Mouse (Mus musculus) cerebellum, adult 9-10 months (tissue): Measurements from ENCODE around the gene Col8a2.

Source experiments
- DNase-seq: peaks from one replicate; pipeline ENCODE4 v3.0.0; 2022

Col8a2 gene

GRCm38 (mm10) chr4:126286492-126286891, at the start of gene Col8a2:
Col8a2 (plus strand) TSS chr4:126286793.
- no peak for DNase-seq

- DNase-seq, result peak; percentile 27
Measured at GRCm38 (mm10) chr4:126237721-126238242, 48.8 kb upstream of the Col8a2 start.

DNA sequence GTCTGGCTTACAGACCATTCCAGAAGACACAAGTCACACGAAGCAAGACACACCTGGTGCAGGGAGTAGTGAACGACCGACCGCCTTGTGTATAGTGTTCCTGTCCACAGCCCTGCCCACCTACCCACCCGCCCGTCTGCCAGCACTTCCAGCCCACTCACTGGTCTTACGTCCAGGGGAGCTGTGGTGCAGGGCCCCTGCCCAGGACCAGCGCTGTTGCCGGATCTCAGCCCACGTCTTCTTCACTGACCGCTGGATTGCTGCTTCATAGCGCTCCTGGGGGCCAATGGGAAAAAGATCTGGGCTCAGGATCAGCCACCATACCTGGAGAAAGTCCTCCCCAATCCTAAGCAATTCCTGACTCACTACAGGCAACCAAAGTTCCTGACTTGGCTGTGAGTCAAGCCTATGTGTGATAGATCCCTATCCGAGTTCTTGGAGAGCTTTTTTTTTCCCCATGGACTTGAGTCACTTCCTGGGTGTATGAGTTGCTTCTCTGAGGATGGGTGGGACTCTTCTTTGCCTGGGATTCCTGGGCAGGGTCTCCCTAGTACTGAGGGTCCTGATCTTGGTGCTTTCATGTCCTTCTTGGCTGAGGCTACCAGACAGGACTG, 46.6 kb upstream of the Col8a2 start:
- DNase-seq, result no peak

DNA sequence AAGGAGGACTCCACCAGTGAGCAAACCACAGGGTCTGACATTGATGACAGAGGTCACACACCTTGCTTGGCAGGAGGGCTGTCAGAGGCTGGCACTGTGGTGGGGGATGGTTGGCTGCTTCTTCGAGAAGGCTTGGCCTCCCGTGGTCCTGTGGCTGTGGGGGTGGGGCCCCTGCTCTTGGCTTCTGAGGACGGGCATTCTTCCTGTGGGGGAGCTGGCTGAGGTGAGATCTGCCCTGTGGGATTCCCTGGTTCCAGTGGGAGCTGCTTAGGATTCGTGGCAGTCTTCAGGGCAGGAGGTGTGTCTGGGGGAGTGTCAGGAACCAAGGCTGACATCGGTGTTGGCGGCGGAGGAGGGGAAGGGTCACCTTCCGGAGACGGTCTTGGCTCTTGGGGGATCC, 44.6 kb upstream of the Col8a2 start:
- DNase-seq, result no peak

DNA sequence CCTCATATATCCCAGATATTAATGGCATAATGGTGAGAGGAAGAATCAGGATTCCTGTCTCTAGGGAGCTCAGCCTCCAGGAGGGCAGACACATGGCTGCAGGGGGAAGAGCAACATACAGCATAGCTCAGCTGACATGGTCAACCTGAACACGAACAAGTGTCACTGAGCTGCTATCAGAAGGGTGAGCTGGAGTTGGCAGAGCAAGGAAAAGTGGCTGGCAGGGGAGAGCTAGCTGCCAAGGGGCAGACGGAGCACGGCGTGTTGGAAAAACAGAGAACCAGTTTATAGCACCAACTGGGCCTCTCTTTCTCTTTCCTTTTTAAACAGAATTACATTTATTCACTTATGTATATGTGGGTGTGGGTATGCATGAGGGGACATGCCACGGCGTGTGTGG, 44.1 kb upstream of the Col8a2 start:
- DNase-seq, result peak; percentile 79

- DNase-seq, result no peak
Measured at GRCm38 (mm10) chr4:126246202-126246889, 40.2 kb upstream of the Col8a2 start.

DNA sequence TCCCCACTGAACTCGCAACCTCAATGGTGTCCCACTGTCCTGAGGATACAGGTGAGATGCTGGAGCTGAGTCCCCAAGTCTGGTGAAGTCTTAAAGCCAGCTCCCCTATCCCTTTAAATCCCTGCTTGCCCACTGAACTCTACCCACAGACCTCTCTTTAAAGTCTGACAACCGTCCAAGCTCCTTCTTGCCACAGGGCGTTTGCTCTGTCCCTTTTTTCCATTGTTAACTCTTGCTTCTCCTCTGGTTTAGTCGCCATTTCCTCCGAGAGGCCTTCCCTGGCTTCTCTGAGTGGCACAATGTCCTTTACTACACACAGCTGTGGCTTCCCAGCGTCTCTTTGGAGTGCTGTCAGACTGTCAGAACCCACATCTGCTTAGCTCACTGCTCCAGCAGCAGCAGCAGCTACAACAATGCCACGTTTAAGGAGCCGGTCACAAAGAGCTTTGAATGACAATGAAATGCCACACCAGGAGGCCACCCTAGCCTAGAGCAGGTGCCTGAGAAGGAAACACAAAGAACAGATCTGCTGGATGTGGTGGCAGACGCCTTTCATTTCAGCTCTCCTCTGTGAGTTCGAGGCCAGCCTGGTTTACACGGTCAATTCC, 38.2 kb upstream of the Col8a2 start:
- no peak for DNase-seq

GRCm38 (mm10) chr4:126250659-126251058, 35.9 kb upstream of the Col8a2 start:
- DNase-seq, result no peak

- DNase-seq, result no peak
Measured at GRCm38 (mm10) chr4:126251655-126252254, 34.8 kb upstream of the Col8a2 start.

DNA sequence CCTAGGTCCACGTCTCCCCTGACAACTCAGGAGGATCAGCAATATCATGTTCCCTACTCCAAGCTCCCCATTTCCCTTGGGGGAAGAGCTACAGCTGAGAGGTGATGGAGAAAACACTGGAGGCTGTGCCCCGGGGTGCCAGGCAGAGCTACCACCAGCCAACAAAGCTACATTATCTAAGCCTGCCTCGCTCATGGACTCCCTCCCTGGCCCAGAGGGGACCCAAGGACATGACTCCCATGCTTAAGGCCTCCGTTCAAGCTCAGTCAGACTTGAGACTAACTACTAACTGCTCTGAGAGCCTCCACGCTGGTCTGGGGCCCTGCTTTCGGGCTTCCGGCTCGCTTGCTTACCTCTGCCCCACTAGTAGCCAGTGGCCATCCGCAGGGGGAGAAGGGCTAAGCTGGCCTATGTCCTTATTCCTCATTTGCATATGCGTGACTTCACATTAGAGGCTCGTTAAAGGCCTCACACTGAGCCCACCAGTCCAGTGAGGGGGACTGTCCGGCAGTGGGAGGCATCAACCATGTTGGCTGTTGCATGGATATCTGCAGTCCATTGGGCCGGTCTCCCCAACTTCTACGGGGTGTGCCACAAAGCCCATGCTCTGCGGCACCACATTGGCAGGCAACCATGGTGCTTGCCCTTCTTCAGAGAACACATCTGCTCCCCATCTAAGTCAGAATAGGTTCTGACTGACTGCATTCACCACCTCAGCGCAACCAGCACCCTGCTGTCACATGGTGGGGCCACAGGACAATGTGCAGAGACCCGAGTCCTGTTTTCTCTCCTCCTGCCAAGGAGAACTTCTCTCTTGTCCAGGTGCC, 34.0 kb upstream of the Col8a2 start:
- DNase-seq, result peak; percentile 60

- DNase-seq, result no peak
Measured at GRCm38 (mm10) chr4:126253637-126254272, 32.8 kb upstream of the Col8a2 start.

DNA sequence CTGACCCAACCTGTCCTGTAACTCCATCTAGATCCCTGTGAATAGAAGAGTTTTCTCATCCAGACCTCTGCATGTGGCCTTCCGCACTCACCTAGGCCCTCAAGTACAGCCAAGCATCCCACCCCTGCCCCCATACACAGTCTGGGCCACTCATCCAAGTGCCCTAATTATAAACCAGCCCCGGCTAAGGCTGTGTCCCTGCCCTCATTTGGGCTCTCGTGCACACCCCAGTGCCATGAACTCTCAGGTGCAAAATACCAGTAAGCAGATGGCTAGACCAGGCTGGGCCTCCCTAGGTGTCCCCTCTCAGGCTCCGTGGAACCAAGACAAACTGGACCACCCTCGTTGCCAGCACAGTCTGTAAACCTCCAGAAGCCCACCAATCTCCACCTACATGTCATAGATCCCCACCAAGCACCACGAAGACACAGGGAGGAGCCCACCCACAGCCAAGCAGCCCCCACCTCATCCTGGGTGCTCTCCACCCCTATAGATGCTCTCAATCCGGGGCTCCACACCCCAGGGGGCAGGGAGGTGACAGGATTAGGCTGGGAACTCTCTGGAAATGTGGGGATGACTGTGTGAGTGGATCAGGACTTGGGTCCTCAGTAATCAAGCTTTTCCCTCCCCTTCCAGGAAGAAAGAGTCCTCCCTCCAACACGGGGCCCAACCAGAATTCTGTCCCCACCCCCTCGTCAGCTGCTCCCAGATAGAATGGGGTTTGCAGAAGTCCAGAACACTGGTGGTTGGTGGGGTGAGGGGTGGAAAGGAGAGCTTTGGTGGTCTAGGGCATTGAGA, 32.1 kb upstream of the Col8a2 start:
- DNase-seq, result peak; percentile 84

DNA sequence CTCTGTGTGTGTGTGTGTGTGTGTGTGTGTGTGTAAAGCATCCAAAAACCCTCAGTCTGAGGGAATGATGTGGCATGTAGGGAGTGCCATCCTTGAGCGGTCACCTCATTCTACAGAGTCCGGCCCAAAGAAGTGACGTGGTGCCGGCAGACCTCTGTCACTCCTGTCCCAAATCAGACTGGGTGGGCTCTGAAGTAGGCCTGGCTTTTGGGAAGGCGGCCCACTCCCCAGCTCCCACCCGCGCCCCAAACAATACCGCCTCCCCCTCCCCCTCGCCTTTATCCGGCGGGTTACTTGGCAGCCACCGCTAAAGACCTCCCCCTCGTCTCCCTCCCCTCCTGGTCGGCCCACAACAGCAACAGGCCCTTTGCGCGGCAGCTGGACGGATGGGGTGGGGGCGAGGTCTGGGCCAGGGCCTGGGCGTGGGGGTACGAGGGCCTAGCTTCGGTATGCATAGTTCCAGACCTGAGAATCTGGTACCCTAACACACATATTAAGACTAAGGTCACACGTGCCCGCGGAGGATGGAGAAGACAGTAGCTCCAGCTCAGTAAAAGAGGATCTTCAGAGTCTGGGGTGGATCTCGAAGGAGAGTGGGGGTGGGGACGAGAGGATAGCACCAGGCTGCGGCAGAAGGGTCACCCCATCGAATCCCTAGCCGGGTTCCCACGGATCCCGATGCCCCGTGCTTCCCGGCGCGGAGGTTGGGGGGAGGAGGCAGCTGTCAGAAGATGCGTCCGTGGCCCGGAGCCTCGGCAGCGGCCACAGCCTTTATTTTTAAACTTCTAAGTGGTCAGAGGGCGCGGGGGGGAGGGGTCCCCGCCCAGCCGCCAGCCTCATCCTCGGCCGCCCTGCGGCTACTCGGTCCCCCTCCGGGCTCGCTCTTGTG, 31.2 kb upstream of the Col8a2 start:
- DNase-seq, result peak; percentile 74

- peak; percentile 93 for DNase-seq
Measured at GRCm38 (mm10) chr4:126256131-126256791, 30.3 kb upstream of the Col8a2 start, which contains the start of gene Map7d1. Map7d1 (minus strand) TSS chr4:126256343.

GRCm38 (mm10) chr4:126256967-126257881, 29.4 kb upstream of the Col8a2 start:
- DNase-seq, result peak; percentile 84

DNA sequence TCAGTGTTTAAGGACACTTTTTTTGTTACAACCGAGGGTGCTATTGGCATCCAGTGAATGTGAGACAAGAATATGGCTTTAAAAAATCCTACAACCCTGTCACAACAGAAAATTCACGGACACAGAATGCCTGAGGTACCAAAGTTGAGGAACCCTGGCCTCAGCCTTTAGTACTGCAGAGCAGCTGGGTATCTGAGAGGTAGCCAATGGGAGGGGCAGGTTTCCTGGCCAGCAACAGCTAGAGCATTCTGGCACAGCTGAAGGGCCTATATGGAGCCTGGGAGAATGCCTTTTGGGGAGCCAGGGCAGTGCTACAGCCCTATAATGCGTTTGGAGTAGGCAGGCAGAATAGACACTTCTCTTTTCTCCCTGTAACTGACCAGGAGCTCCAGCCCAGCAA, 27.5 kb upstream of the Col8a2 start:
- DNase-seq, result peak; percentile 65

DNA sequence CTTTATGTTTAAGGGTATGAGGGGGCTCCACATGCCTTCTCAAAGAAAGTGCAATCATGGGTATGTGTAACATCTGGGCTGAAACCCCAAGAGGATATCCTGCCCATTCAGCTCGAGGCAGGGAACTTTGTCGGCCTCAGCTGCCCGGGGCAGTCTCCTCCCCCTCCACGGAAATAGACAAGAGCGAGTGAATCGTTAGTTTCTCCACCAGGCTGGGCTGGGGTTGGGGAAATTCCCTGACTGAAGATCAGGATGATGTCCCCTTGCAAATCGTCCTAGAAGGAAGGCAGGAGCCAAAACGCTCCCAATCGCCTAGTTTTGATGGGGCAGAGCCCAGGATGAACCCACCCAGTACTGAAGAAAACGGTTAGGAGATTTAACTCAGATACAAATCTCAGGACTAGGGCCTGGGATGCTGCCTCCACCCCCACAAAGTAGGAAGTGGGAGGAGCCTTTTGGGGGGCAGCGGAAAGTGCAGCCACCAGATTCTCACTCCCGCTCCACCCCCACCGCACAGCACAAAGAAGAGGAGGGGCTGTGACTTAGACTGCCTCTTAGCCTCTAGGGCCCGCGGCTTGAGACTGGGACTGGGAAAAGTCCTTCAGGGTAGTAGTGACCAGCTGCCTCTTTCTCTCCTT, 27.0 kb upstream of the Col8a2 start:
- peak; percentile 67 for DNase-seq
